Mouse (Mus musculus): ENCODE measurements at regions not wholly inside any gene's neighbourhood (a gene's known extent, or its start where the extent isn't known, plus 50 kb on each side); places are given as distances from the start of the nearest gene placed in this dataset.
A peak's percentile ranks its signal among the peaks of the same experiment; 100 is the strongest.

GRCm38 (mm10) chr2:133497071-133497470 is 54.9 kb upstream of the Bmp2 start:
- no peak for TF ChIP-seq CTCF (IDR thresholded peaks at IDR 0.05)
- TF ChIP-seq EP300 (IDR thresholded peaks at IDR 0.05): 0 out of 2 replicates have a peak, but pooled peaks have one; percentile 16

All from lung, postnatal 0 days (tissue).